Mouse (Mus musculus): Measurements from ENCODE around the gene Lrp6.

GRCm38 (mm10) chr6:134513011-134513410 lies 53.8 kb downstream of the Lrp6 start:
- TF ChIP-seq CTCF (IDR thresholded peaks at IDR 0.05; ENCODE audit: borderline replicate concordance, extremely low read depth, insufficient read depth, insufficient read length) = no peak
- TF ChIP-seq POLR2A (IDR thresholded peaks at IDR 0.05; ENCODE audit: borderline replicate concordance, extremely low read depth, insufficient read depth, insufficient read length, poor library complexity, severe bottlenecking) = no peak

Measured in brain, embryonic 14.5 days (tissue).